Mouse (Mus musculus) heart, adult 2 months (tissue): Measurements from ENCODE around the gene Fat3. TPM values are rescaled to one million over a fixed set of nuclear protein-coding genes. Genes with fewer than 3 reads are reported as not detected.

Experiments
- DNase-seq, 2 experiments: peaks; one replicate each; pipeline ENCODE4 v3.0.0; 2021
- H3K27ac ChIP-seq: fragments of 200-600 bp; 2 replicates; pipeline ENCODE4 v1.8.1; 2022
- H3K27me3 ChIP-seq: fragments of 200-500 bp; 2 replicates; pipeline ENCODE4 v1.6.1; 2012; ENCODE audit warnings: mild to moderate bottlenecking, low read length, inconsistent platforms, mixed read lengths; ENCODE audit not compliant: control insufficient read depth, insufficient read depth
- H3K36me3 ChIP-seq: fragments of 200-500 bp; 2 replicates; pipeline ENCODE4 v1.6.1; 2012; ENCODE audit warnings: low read length, inconsistent platforms; ENCODE audit not compliant: control insufficient read depth, insufficient read depth
- H3K4me1 ChIP-seq: fragments of 200-500 bp; 2 replicates; pipeline ENCODE4 v1.6.1; 2011; ENCODE audit warnings: low read length; ENCODE audit not compliant: control insufficient read depth, insufficient read depth
- H3K4me3 ChIP-seq: fragments of 200-600 bp; 2 replicates; pipeline ENCODE4 v1.8.1; 2022
- H3K79me2 ChIP-seq: fragments of 200-500 bp; replicated peaks from 2 replicates; pipeline ENCODE4 v1.6.1; 2012; ENCODE audit warnings: mild to moderate bottlenecking, inconsistent platforms, low read length, moderate library complexity, mixed read lengths; ENCODE audit not compliant: control insufficient read depth, insufficient read depth
- H3K9ac ChIP-seq: fragments of 200-500 bp; 2 replicates; pipeline ENCODE4 v1.6.1; 2012; ENCODE audit warnings: low read depth, mild to moderate bottlenecking, control low read depth, inconsistent platforms, low read length, mixed read lengths
- CTCF ChIP-seq: fragments of 200-600 bp; IDR thresholded peaks from 2 replicates; pipeline ENCODE4 v1.8.1; 2022; ENCODE audit warnings: antibody characterized with exemption, mild to moderate bottlenecking, moderate library complexity
- EP300 ChIP-seq: fragments of 200-500 bp; IDR thresholded peaks from 2 replicates; pipeline ENCODE4 v1.6.1; 2011; ENCODE audit warnings: low read depth, low read length, control low read depth; ENCODE audit not compliant: insufficient read depth
- POLR2A ChIP-seq: fragments of 200-500 bp; IDR thresholded peaks from 2 replicates; pipeline ENCODE4 v1.6.1; 2011; ENCODE audit warnings: mild to moderate bottlenecking, low read depth, low read length, control low read depth; ENCODE audit not compliant: insufficient read depth
- WGBS: fragments of 180-500 bp; shearing (Covaris S2); methylation state at CpG from one replicate; pipeline ENCODE4 v1.1.7; 2018; 5-methylcytosine and 5-hydroxymethylcytosine counted together
- intact Hi-C: fragments of 180-260 bp; cut with DNase I; formaldehyde crosslinking; loops from one replicate; pipeline ENCODE4 v1.15.1; 2025
- polyA plus RNA-seq: library from polyadenylated mRNA; depleted of rRNA; stranded (reverse); fragments of >200 nt; gene quantifications from 2 replicates; pipeline ENCODE4 v1.2.3, GENCODE M21; 2012
- total RNA-seq, 2 experiments: library from RNA; stranded (reverse); gene quantifications; 2 replicates each; pipeline ENCODE4 v1.2.3; 2021

Fat3 gene
- total and polyA plus RNA-seq, 3 experiments = 0.20 to 0.43 (median 0.37) TPM

- Histone ChIP-seq H3K27ac (no peak overlapping the region), H3K9ac (no peak overlapping the region), H3K27me3 (no peaks in the 10 kb centered on the region), H3K36me3 (no peaks in the 10 kb centered on the region), H3K79me2 (no peaks in the 10 kb centered on the region), H3K4me3 (no peak overlapping the region), H3K4me1 (0 out of 2 replicates have a peak, but pooled peaks cover 1% of the 10 kb centered on the region)
- no peak for TF ChIP-seq POLR2A
- TF ChIP-seq CTCF = no peak
- TF ChIP-seq EP300 = no peak
- DNase-seq = no peak
- intact Hi-C loops = no loop called here
Observed at GRCm38 (mm10) chr9:16226545-16226944, 274.5 kb downstream of the Fat3 start.

GRCm38 (mm10) chr9:16221885-16222284 is 279.2 kb downstream of the Fat3 start:
- Histone ChIP-seq H3K36me3 (no peaks in the 10 kb centered on the region), H3K9ac (no peak overlapping the region), H3K27ac (peak overlapping the region; percentile 54; the same call in 1 of the 2 replicates), H3K4me3 (no peak overlapping the region), H3K4me1 (peaks cover 1% of the 10 kb centered on the region; the same call in 1 of the 2 replicates), H3K79me2 (no peaks in the 10 kb centered on the region), H3K27me3 (no peaks in the 10 kb centered on the region)
- WGBS = 51% methylated on average over 5 of the region's 5 CpGs
- intact Hi-C loops = no loop called here
- DNase-seq = peak; percentile 62 to 69
- TF ChIP-seq CTCF (0 out of 2 replicates have a peak, but pooled peaks have one; percentile 6), POLR2A (no peak)

GRCm38 (mm10) chr9:16216235-16216634 is 284.9 kb downstream of the Fat3 start:
- WGBS = 61% methylated on average over 6 of the region's 6 CpGs
- Histone ChIP-seq H3K27me3 (no peaks in the 10 kb centered on the region), H3K27ac (no peak overlapping the region), H3K9ac (no peak overlapping the region), H3K4me3 (no peak overlapping the region), H3K4me1 (peaks cover 2% of the 10 kb centered on the region; the same call in 1 of the 2 replicates), H3K79me2 (no peaks in the 10 kb centered on the region), H3K36me3 (no peaks in the 10 kb centered on the region)
- intact Hi-C loops = no loop called here
- TF ChIP-seq POLR2A = no peak
- DNase-seq = peak in 1 of 2 experiments; percentile 31

DNA sequence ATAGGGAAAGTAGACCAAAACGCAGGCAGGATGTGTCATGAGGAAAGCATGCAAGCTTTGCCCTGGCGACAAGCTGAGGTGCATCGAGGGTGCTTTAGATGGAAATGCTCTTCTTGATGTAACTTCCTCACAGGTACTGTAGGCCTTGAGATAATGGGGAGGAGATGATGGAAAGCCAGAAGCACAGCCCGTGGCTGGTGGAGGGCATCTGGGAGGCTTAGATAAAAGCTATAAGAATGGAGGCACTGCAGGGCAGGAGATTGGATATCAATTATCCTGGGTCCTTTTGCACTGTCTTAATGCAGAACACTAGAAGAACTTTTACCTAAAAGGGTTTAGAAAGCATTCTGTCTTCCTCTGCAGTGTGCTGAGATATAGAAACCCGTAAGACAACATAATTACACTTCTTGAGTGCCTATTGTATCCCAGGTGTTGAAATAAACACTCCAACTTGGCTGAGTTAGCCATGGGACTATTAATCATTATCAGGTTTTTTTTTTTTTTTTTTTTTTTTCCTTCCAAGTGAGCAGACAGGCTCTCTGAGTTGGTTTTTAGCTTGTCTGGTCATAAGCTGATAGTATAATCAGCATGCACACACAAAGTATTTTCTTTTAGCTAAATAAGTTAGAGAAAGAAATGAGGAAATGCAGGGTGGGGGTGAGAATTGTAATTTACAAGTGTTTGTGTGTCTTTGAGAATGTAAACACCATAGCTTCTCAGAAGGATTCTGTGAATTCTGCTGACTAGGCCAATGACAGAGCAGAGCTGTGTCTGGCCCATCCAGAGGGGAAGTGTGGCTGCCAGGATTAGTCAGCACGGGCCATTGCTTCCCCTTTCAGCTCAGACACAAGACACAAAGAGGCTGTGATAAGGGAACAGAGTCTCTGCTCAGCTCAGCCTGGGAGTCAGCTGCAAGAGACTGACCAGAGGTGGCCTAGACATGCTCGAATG is 286.1 kb downstream of the Fat3 start:
- DNase-seq = peak; percentile 55 to 82
- H3K27ac ChIP-seq = peak overlapping the region; percentile 23
- H3K9ac ChIP-seq = no peak overlapping the region
- H3K27me3 ChIP-seq = no peaks in the 10 kb centered on the region
- TF ChIP-seq CTCF (no peak), POLR2A (no peak), EP300 (0 out of 2 replicates have a peak, but pooled peaks have one; percentile 47)
- no peak overlapping the region for H3K4me3 ChIP-seq
- intact Hi-C loops = no loop called here
- H3K79me2 ChIP-seq = no peaks in the 10 kb centered on the region
- WGBS = 36% methylated on average over 7 of the region's 7 CpGs
- peaks cover 2% of the 10 kb centered on the region; the same call in 1 of the 2 replicates for H3K4me1 ChIP-seq
- H3K36me3 ChIP-seq = no peaks in the 10 kb centered on the region

- intact Hi-C loops = no loop called here
- no peak for DNase-seq
- H3K27ac ChIP-seq = no peak overlapping the region
- peaks cover 2% of the 10 kb centered on the region; the same call in 1 of the 2 replicates for H3K4me1 ChIP-seq
- H3K4me3 ChIP-seq = no peak overlapping the region
- 39% methylated on average over 1 of the region's 1 CpGs for WGBS
- TF ChIP-seq CTCF (no peak), EP300 (no peak), POLR2A (no peak)
- H3K27me3 ChIP-seq = no peaks in the 10 kb centered on the region
- no peaks in the 10 kb centered on the region for H3K36me3 ChIP-seq
- no peak overlapping the region for H3K9ac ChIP-seq
- no peaks in the 10 kb centered on the region for H3K79me2 ChIP-seq
Observed at GRCm38 (mm10) chr9:16213324-16213723, 287.8 kb downstream of the Fat3 start.

DNA sequence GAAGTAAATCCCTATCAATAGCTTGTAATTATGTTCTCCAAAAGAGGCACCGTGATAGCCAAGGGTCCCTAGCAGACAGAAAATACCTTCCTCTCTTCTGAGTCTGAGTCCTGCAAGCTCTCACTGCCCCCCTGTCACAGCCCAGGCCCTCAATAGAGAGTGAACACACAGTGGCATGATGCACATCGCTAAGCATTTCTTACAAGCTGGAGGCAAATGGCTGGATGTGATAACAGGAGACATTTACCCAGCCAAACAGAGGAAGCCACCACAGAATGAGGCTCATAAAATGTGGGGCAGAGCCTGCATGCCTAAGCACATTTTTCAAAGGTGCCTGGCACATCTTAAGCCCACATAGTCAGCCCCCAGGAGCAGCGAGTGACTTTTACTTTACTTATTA is 288.5 kb downstream of the Fat3 start:
- H3K27ac ChIP-seq = no peak overlapping the region
- H3K9ac ChIP-seq = no peak overlapping the region
- intact Hi-C loops = no loop called here
- H3K79me2 ChIP-seq = no peaks in the 10 kb centered on the region
- H3K36me3 ChIP-seq = no peaks in the 10 kb centered on the region
- H3K4me3 ChIP-seq = no peak overlapping the region
- no peaks in the 10 kb centered on the region for H3K27me3 ChIP-seq
- no peak for TF ChIP-seq POLR2A
- TF ChIP-seq CTCF = no peak
- no peak for TF ChIP-seq EP300
- peaks cover 2% of the 10 kb centered on the region; the same call in 1 of the 2 replicates for H3K4me1 ChIP-seq
- DNase-seq = no peak
- WGBS = 59% methylated on average over 3 of the region's 3 CpGs
